In genomic region chr9:70503626-70504041, GRCm38 (mm10) we compare ENCODE assay signal across 8 mouse cellular contexts. TPM values are rescaled to one million over a fixed set of nuclear protein-coding genes. Genes with fewer than 3 reads are reported as not detected.
A peak's percentile ranks its signal among the peaks of the same experiment; 100 is the strongest.
DNase-seq lines count a peak whose midpoint lies in the region; ATAC-seq lines count a peak whose summit lies in the region.

Gene Rnf111 (minus strand): TSS chr9:70503725.

- peaks cover 6% of the 10 kb centered on the region for H3K4me1 ChIP-seq in forebrain, embryonic 14.5 days (ENCODE audit: control insufficient read depth, insufficient read depth, low read length)
- H3K4me1 ChIP-seq in neural tube, embryonic 15.5 days: peaks cover 20% of the 10 kb centered on the region

- WGBS in forebrain, embryonic 14.5 days: 0% methylated on average over 42 of the region's 45 CpGs
- WGBS in neural tube, embryonic 15.5 days: under 1% methylated on average over 30 of the region's 45 CpGs

- no peaks in the 10 kb centered on the region for H3K27me3 ChIP-seq in forebrain, embryonic 14.5 days (replicated peaks; ENCODE audit: control insufficient read depth, insufficient read depth, low read length)
- no peaks in the 10 kb centered on the region for H3K27me3 ChIP-seq in neural tube, embryonic 15.5 days (replicated peaks)

- DNase-seq in ES-CJ7 (ENCODE audit: low read depth, low spot score): peak; percentile 96
- DNase-seq in cerebellum, adult 11 months: peak; percentile 97
- peak; percentile 97 for DNase-seq in forebrain, embryonic 14.5 days (ENCODE audit: low spot score)
- peak; percentile 98 to 99 for DNase-seq in heart, postnatal 14 days
- peak; percentile 96 for DNase-seq in layer of hippocampus, adult 11-12 months (ENCODE audit: low spot score)
- peak; percentile 97 to 98 for DNase-seq in lung, adult 18-20 months
- DNase-seq in testis, postnatal 14 days (ENCODE audit: low spot score): peak; percentile 98

- 0 out of 2 replicates have a peak, but pooled peaks cover 1% of the 10 kb centered on the region for H3K36me3 ChIP-seq in forebrain, embryonic 14.5 days (ENCODE audit: control insufficient read depth, insufficient read depth, low read length)
- H3K36me3 ChIP-seq in neural tube, embryonic 15.5 days: no peaks in the 10 kb centered on the region

- peak within 1 kb of the TSS; percentile 97 for H3K9ac ChIP-seq in forebrain, embryonic 14.5 days (ENCODE audit: low read length)
- peak within 1 kb of the TSS; percentile 74 for H3K9ac ChIP-seq in neural tube, embryonic 15.5 days (replicated peaks)

- peak within 1 kb of the TSS; percentile 87 for H3K4me3 ChIP-seq in forebrain, embryonic 14.5 days (ENCODE audit: low read depth, low read length)
- H3K4me3 ChIP-seq in neural tube, embryonic 15.5 days (replicated peaks): peak within 1 kb of the TSS; percentile 98

- H3K4me2 ChIP-seq in forebrain, embryonic 14.5 days (ENCODE audit: low read length): peak within 1 kb of the TSS; percentile 65
- H3K4me2 ChIP-seq in neural tube, embryonic 15.5 days: peak within 1 kb of the TSS; percentile 61

- intact Hi-C loops in heart, postnatal 14 days (cut with DNase I): loop anchor here (10.0 kb wide), 1 partner anchor 299 kb away; the partner anchor contains the start of gene Myo1e

- peak; percentile 97 for ATAC-seq in forebrain, embryonic 14.5 days
- peak; percentile 97 for ATAC-seq in neural tube, embryonic 15.5 days (ENCODE audit: low FRiP score)

- H3K27ac ChIP-seq in forebrain, embryonic 14.5 days (ENCODE audit: low read depth, low read length): peak within 1 kb of the TSS; percentile 98
- H3K27ac ChIP-seq in neural tube, embryonic 15.5 days (replicated peaks): peak within 1 kb of the TSS; percentile 96

- H3K9me3 ChIP-seq in forebrain, embryonic 14.5 days (replicated peaks; ENCODE audit: control insufficient read depth, low read length): no peaks in the 10 kb centered on the region
- no peaks in the 10 kb centered on the region for H3K9me3 ChIP-seq in neural tube, embryonic 15.5 days (replicated peaks)

RNA-seq across cellular contexts. Expression of gene Rnf111, which starts in this region (rescaled TPM):
- 26.3 and 30.0 TPM in 2 replicates for polyA plus RNA-seq in forebrain, embryonic 14.5 days (2014; fragmentation: Nextera tagmentation; extraction: Ambion mirVana)
- total RNA-seq in heart, postnatal 14 days (2021): 10 to 100 TPM; 27.5 to 27.8 TPM
- polyA plus RNA-seq in neural tube, embryonic 15.5 days (2015; fragmentation: Nextera tagmentation; extraction: Ambion mirVana): 27.9 and 28.8 TPM in 2 replicates

Comparison
In these comparisons a context has a peak if more than half of its experiments do, and no peak if none do; other contexts are left out.
1. Peak in every context shown above with its lines: DNase-seq, ATAC-seq, H3K4me3 ChIP-seq and H3K27ac ChIP-seq.